Mouse (Mus musculus) bone marrow, adult 2 months (tissue): Measurements from ENCODE around the gene Stra6l. TPM values are rescaled to one million over a fixed set of nuclear protein-coding genes. Genes with fewer than 3 reads are reported as not detected.

Source experiments
- H3K27ac ChIP-seq: fragments of 200-500 bp; 2 replicates; pipeline ENCODE4 v1.5.1; 2012; ENCODE audit warnings: low read depth, mild to moderate bottlenecking, control low read depth, inconsistent platforms, low read length; ENCODE audit not compliant: control insufficient read depth, poor library complexity, insufficient read depth
- H3K4me1 ChIP-seq: fragments of 200-500 bp; 2 replicates; pipeline ENCODE4 v1.6.1; 2011; ENCODE audit warnings: low read length; ENCODE audit not compliant: control insufficient read depth, insufficient read depth
- H3K4me3 ChIP-seq: fragments of 200-500 bp; replicated peaks from 2 replicates; pipeline ENCODE3; 2011; ENCODE audit warnings: mild to moderate bottlenecking, low read depth, low read length, control low read depth; ENCODE audit not compliant: control insufficient read depth
- CTCF ChIP-seq: fragments of 200-500 bp; IDR thresholded peaks from 2 replicates; pipeline ENCODE4 v1.5.1; 2011; ENCODE audit warnings: low read length, control low read depth; ENCODE audit not compliant: control insufficient read depth, insufficient read depth
- POLR2A ChIP-seq: fragments of 200-500 bp; IDR thresholded peaks from 2 replicates; pipeline ENCODE4 v1.6.1; 2011; ENCODE audit warnings: low read depth, mild to moderate bottlenecking, control low read depth, low read length, borderline replicate concordance; ENCODE audit not compliant: control insufficient read depth
- WGBS: fragments of 180-500 bp; shearing (Covaris S2); methylation state at CpG from one replicate; pipeline ENCODE4 v1.1.7; 2018; 5-methylcytosine and 5-hydroxymethylcytosine counted together
- polyA plus RNA-seq: library from polyadenylated mRNA; stranded (reverse); fragments of >200 nt; gene quantifications from 2 replicates; pipeline ENCODE4 v1.2.4, GENCODE M21; 2011; ENCODE audit warnings: low replicate concordance; ENCODE audit not compliant: missing spikeins, insufficient read depth, insufficient read length

Stra6l gene
- polyA plus RNA-seq, 1 experiment = not detected

DNA sequence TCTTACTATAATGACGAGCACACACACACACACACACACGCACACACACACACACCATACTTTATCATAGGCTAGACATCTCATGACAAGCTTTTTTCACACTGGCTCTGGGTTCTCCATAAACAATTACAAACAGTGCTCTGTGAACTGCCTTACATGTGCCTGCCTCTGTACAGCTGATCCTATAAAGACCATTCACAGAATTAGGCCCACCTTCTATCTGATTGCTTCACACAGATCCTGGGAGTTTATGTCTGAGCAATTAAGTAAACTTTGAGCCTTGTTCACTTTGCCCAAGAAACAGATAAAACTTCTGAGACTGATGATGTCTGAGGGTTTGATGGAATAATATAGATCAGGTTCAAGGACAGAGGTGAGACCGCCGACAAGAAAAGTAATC lies 63.4 kb downstream of the Stra6l start:
- Histone ChIP-seq H3K4me3 (no peak overlapping the region), H3K4me1 (no peaks in the 10 kb centered on the region), H3K27ac (no peak overlapping the region)
- TF ChIP-seq CTCF (no peak), POLR2A (no peak)
- WGBS = 78% methylated on average over 4 of the region's 4 CpGs

DNA sequence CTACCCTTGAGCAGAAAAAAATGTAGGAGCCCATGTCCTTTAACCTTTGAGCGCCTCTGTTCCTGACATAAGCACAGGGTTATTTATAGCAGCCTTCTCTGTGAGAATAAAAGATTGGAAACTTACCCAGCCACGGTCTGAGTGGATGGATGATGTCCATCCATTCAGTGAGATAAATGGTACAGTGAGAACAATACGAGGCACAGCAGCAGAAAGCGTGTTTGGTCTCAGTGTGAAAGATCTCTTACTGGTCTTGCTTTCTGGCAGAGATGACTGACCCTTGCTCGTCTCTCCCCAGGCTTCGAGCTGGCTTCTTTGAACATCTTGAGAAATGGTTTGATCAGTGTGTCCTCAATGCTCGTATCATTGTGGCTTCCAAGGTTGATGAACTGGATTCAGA lies 68.6 kb downstream of the Stra6l start:
- TF ChIP-seq POLR2A = no peak
- no peak for TF ChIP-seq CTCF

DNA sequence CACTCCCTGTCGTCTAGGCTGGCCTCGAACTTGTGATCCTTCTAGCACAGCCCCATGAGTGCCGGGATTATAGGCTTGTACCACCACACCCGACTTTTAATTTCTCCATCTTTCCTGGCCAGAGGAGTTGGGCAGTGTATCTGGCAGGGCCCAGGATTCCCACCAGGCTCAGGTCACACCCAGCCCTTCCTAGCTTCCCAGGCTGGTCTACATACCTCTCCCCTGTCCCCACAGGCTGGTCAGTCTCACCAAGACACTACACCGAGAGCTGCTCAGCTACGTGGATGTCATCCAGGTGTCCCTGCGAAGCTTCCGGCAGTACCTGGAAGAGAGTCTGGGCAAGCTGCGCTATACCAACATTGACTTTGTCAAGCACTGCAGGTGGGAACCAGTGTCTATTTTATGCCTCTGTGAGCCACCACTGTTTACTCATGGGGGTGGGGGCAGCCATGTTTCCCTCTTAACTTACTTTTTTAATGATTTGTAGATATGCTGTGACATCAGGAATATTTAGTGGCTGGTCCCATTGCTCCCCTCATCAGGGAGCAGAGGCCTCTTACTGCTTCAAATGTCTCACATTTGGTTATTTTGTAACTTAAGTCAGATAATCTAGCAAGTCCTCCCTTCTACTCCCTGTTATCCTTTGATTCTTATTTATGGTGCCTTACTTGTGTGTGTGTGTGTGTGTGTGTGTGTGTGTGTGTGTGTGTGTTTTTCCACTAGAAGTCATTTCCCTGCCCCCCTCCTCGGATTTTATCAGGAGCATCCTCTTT lies 73.4 kb downstream of the Stra6l start:
- TF ChIP-seq POLR2A = no peak
- TF ChIP-seq CTCF = no peak
- WGBS = 84% methylated on average over 10 of the region's 10 CpGs

More for the DNA sequence above, 68.6 kb downstream of the Stra6l start:
- 74% methylated on average over 7 of the region's 7 CpGs for WGBS
- Histone ChIP-seq H3K27ac (no peak overlapping the region), H3K4me3 (no peak overlapping the region), H3K4me1 (no peaks in the 10 kb centered on the region; the same call in 1 of the 2 replicates)

DNA sequence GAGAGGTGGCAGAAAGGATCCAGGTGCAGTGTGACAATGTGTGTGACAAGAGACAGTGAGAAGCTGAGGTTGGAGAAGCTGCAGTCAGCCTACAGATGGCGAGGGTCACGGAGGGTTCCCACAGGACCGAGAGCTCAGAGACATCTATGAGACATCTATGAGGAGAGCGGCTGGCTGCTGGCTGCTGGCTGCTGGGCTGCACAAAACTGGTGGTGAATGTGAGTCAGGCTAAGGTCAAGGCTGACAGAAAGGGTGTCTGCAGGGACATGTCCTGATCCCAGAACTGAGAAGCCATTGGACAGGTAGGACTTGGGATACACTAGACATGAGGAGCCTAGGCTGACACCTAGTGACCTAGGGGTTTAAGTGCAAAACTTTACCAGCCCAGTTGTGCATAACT lies 75.5 kb downstream of the Stra6l start:
- TF ChIP-seq POLR2A (no peak), CTCF (no peak)
- no peaks in the 10 kb centered on the region for H3K4me1 ChIP-seq
- H3K4me3 ChIP-seq = no peak overlapping the region
- no peak overlapping the region for H3K27ac ChIP-seq
- 79% methylated on average over 4 of the region's 4 CpGs for WGBS

More for the DNA sequence above, 73.4 kb downstream of the Stra6l start:
- Histone ChIP-seq H3K4me3 (no peak overlapping the region), H3K27ac (no peak overlapping the region), H3K4me1 (no peaks in the 10 kb centered on the region; the same call in 1 of the 2 replicates)

DNA sequence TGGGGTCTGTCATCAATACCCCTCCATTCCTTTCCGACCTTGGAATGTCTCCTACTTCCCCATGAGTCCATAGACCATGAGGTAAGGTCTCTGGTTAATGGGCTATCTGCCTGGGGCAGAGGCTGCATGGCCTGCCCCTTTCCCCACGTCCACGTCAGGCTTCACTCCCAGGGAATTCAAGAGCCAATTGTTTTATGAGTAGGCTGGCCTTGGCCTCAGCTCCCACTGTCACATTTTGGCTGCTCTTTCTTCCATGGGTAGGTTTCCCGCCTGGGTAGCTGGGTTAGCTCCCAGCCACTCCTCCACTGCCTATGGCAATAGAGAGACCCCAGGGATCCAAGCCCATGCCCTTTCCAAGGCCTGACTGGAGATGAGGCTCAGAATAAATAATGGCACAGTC lies 80.1 kb downstream of the Stra6l start:
- no peak overlapping the region for H3K4me3 ChIP-seq
- 76% methylated on average over 4 of the region's 4 CpGs for WGBS
- no peaks in the 10 kb centered on the region for H3K4me1 ChIP-seq
- no peak overlapping the region for H3K27ac ChIP-seq
- no peak for TF ChIP-seq CTCF
- no peak for TF ChIP-seq POLR2A

Other genes with a start within 250 kb of the Stra6l start
- gene Aldh1b1, start 49.6 kb upstream of the Stra6l start, polyA plus RNA-seq = 2.3 and 13.1 TPM in 2 replicates
- gene Igfbpl1, start 21.7 kb upstream of the Stra6l start, polyA plus RNA-seq = 1.6 TPM in 1 of 2 replicates, not detected in the other
- 1.0 and 1.4 TPM in 2 replicates for gene Ccdc180, start 41.6 kb downstream of the Stra6l start, polyA plus RNA-seq
- 8.6 and 15.2 TPM in 2 replicates for gene Tdrd7, start 116.7 kb downstream of the Stra6l start, polyA plus RNA-seq
- 41.9 and 46.9 TPM in 2 replicates for gene Tmod1, start 190.3 kb downstream of the Stra6l start, polyA plus RNA-seq